Mouse (Mus musculus) thymus, postnatal 0 days (tissue): Measurements from ENCODE around the gene Zup1. TPM values are rescaled to one million over a fixed set of nuclear protein-coding genes. Genes with fewer than 3 reads are reported as not detected.
"Not testable (repeated sequence)": the region's sequence is repeated elsewhere in the genome, so short reads cannot be mapped to it uniquely, and the experiment has no call there.

ENCODE experiments used
- DNase-seq: peaks from one replicate; pipeline ENCODE4 v3.0.0-alpha.2; 2015; ENCODE audit warnings: low spot score
- polyA plus RNA-seq: library from polyadenylated mRNA; unstranded; fragments of >200 nt; fragmentation: Nextera tagmentation; extraction: Ambion mirVana; gene quantifications from 2 replicates; pipeline ENCODE4 v1.2.1, GENCODE M21; 2015

The Zup1 gene
- polyA plus RNA-seq: 26.3 and 28.2 TPM in 2 replicates

- DNase-seq: peak; percentile 90
Observed at GRCm38 (mm10) chr10:33950803-33951583, at the start of gene Zup1. Gene Zup1 (minus strand): TSS chr10:33951269.

DNA sequence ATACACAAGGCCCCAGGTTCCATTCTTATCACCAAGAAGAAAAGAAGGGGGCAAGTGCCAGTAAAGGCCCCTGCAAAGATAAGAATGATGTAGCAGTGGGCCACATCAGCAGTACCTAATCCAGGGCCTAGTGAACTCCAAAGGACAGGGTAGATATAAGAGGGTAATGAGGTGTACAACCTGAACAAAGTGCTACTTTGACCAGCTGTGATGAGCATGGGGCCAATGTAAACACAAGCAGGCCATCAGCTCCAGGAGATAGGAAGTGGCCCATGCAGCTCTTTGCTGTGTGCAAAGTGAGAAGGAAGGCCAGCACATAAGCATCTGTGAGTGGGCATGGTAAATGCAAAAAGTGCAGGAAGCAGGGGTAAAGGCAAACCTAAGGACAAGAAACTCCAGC lies 47.3 kb upstream of the Zup1 start:
- no peak for DNase-seq

- not testable (repeated sequence) for DNase-seq
Observed at GRCm38 (mm10) chr10:33996686-33997085, 45.6 kb upstream of the Zup1 start.

DNA sequence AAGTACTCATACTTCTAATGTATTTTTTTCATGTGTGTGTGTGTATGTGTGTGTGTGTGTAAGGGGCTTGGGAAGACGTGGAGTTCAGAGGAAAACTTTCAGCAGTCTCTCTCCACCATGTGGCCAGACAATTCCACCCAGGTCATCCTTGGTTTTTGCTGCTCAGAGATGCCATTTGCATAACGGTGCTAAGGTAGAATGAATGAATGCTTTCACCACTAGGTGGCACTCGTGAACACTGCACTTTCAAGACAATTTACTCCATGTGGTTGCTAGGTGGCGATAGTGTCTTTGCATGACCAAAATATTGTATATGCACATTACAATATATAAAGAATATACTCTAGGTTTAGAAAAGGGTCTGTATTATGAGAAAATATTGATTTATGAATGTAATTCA lies 35.7 kb upstream of the Zup1 start:
- peak; percentile 84 for DNase-seq

- no peak for DNase-seq
Observed at GRCm38 (mm10) chr10:33974781-33975494, 23.9 kb upstream of the Zup1 start.

DNA sequence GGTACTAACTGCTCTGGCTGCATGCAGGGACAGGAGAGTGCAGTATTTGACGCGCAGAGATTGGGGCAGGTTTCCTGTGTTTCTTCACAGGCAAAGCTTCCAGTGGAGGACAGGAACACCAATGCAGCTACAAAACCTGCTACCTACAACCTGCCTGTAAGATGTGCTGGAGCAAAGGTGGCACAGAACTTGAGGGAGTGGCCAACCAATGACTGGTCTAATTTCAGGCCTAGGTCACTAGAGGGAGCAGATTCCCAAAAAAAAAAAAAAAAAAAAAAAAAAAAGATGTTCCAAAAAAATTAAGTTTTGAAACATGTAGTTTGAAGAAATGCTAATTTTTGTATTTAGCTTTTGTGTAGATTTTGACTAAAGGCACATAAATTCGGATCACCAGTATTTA lies 1.4 kb upstream of the Zup1 start:
- DNase-seq: no peak

DNA sequence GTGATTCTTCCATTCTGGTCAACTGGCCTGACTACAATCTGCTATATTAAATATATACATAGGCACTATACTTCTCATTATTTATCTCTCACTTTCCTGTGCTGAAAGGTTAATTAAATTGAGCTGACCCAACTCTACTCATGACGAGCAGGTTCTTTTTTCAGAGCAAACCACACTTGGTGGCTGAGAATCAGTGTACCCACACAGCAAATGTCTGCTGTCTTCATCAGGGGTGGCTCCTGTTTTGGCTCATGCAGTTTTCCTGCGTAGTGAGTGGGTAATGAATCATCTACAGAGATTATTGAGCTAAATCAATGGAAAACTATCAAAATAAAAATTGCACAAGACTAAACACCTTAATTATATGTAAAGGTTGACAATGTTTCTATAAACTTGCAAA lies 4.7 kb downstream of the Zup1 start:
- no peak for DNase-seq

- no peak for DNase-seq
Observed at GRCm38 (mm10) chr10:33945390-33945789, 5.7 kb downstream of the Zup1 start.

- no peak for DNase-seq
Observed at GRCm38 (mm10) chr10:33940702-33941101, 10.4 kb downstream of the Zup1 start.

GRCm38 (mm10) chr10:33905489-33905888 lies 45.6 kb downstream of the Zup1 start:
- no peak for DNase-seq

DNA sequence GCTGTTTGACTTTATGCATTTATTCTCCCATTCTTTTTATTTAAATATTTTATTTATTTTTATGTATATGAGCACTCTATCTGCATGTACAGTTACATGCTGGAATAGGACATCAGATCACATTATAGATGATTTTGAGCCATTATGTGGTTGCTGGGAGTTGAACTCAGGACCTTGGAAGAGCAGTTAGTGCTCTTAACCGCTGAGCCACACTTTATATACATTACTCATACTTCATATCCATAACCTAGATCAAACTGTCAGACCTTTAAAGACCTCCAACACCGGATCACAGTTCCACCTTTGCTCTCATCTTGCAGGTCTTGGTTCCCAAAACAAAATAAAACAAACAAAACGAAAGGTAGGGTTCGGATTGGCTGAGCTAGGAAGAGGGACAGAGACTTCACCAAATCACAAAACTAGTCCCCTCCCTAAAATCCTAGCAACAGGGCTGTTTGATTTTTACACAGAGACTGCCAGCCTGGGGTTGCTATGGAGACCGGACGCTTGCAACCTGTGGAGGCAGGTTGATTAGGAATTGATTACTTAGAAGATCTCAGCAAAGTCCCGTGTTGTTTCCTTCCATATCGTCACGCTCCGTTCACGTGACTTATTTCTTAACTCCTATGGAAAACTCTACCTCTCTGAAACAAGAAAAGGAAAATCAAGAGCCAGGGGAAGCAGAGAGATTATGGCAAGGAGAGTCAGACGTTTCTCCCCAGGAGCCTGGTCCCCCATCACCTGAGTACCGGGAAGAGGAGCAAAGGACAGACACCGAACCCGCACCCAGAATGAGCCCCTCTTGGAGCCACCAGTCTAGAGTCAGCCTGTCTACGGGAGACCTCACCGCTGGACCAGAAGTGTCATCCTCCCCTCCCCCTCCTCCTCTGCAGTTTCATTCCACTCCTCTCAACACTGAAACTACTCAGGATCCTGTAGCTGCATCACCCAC lies 46.3 kb downstream of the Zup1 start, which contains the start of gene Rsph4a:
Gene Rsph4a (plus strand): TSS at position 582 of the 952 bp plus-strand sequence.
- no peak for DNase-seq

DNA sequence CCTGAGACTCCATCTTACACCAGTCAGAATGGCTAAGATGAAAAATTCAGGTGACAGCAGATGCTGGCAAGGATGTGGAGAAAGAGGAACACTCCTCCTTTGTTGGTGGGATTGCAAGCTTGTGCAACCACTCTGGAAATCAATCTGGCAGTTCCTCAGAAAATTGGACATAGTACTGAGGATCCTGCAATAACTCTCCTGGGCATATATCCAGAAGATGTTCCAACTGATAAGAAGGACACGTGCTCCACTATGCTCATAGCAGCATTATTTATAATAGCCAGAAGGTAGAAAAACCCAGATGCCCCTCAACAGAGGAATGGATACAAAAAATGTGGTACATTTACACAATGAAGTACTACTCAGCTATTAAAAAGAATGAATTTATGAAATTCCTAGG lies 49.5 kb downstream of the Zup1 start:
- not testable (repeated sequence) for DNase-seq

DNA sequence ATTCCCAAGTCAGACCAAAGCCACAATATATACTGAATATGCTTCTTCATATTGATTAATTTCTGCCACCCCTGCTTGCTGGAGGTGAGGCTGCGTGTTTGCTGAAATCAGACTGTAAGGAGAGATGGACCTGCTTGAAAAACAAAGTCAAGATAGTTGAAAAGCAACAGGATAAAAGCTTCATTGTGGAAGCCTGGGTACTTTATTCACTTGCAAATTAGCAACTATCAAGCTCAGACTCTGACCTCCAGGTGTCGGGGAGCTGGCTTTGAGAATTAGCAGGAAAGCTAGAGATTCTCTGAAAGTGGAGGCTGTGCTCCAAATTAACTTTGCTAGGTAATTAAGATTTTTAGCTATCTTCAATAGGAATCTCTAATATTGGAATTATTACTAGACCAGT lies 68.7 kb downstream of the Zup1 start:
- not testable (repeated sequence) for DNase-seq

- DNase-seq: no peak
Observed at GRCm38 (mm10) chr10:33872672-33873398, 78.2 kb downstream of the Zup1 start.

- DNase-seq: no peak
Observed at GRCm38 (mm10) chr10:33870441-33870840, 80.6 kb downstream of the Zup1 start.

Other genes with a start within 250 kb of the Zup1 start
- gene Sult3a2, start 164.6 kb downstream of the Zup1 start, polyA plus RNA-seq: not detected in 2 replicates
- gene Sult3a1, start 93.5 kb downstream of the Zup1 start, polyA plus RNA-seq: not detected in 2 replicates
- gene Rsph4a, start 46.2 kb downstream of the Zup1 start, polyA plus RNA-seq: 0.03 and 0.05 TPM in 2 replicates
- 150 and 151 TPM in 2 replicates for gene Rwdd1, start 68.4 kb upstream of the Zup1 start, polyA plus RNA-seq
- gene Trappc3l, start 86.3 kb upstream of the Zup1 start, polyA plus RNA-seq: 0.10 TPM in 1 of 2 replicates, not detected in the other
- gene Calhm4, start 93.0 kb upstream of the Zup1 start, polyA plus RNA-seq: 0.03 and 0.07 TPM in 2 replicates
- 0.10 and 0.14 TPM in 2 replicates for gene Calhm5, start 145.2 kb upstream of the Zup1 start, polyA plus RNA-seq
- gene Calhm6, start 176.7 kb upstream of the Zup1 start, polyA plus RNA-seq: 9.2 and 9.8 TPM in 2 replicates